Mouse (Mus musculus) liver, embryonic 12.5 days (tissue): Measurements from ENCODE around the gene Amn. TPM values are rescaled to one million over a fixed set of nuclear protein-coding genes. Genes with fewer than 3 reads are reported as not detected.
A peak's percentile ranks its signal among the peaks of the same experiment; 100 is the strongest.

ENCODE experiments used
- ATAC-seq: fragments of 200-750 bp; cut with Nextera tagmentation; 2 replicates; pipeline ENCODE4 v1.8.0; 2017; ENCODE audit warnings: moderate number of reproducible peaks, mild to moderate bottlenecking, moderate library complexity
- H3K27ac ChIP-seq: fragments of 300-500 bp; sonication (generic); 2 replicates; pipeline ENCODE4 v1.5.1; 2016; ENCODE audit warnings: mild to moderate bottlenecking
- H3K27me3 ChIP-seq: fragments of 300-500 bp; sonication (generic); replicated peaks from 2 replicates; pipeline ENCODE4 v1.6.1; 2016; ENCODE audit warnings: mild to moderate bottlenecking, moderate library complexity
- H3K36me3 ChIP-seq: fragments of 300-500 bp; sonication (generic); 2 replicates; pipeline ENCODE4 v1.6.1; 2016; ENCODE audit warnings: mild to moderate bottlenecking, moderate library complexity
- H3K4me1 ChIP-seq: fragments of 300-500 bp; sonication (generic); 2 replicates; pipeline ENCODE4 v1.6.1; 2016
- H3K4me2 ChIP-seq: fragments of 300-500 bp; sonication (generic); 2 replicates; pipeline ENCODE4 v1.6.1; 2016; ENCODE audit warnings: mild to moderate bottlenecking, moderate library complexity
- H3K4me3 ChIP-seq: fragments of 300-500 bp; sonication (generic); 2 replicates; pipeline ENCODE4 v1.5.1; 2016; ENCODE audit warnings: mild to moderate bottlenecking, moderate library complexity
- H3K9ac ChIP-seq: fragments of 300-500 bp; sonication (generic); 2 replicates; pipeline ENCODE4 v1.6.1; 2016; ENCODE audit warnings: mild to moderate bottlenecking, moderate library complexity
- H3K9me3 ChIP-seq: fragments of 300-500 bp; sonication (generic); replicated peaks from 2 replicates; pipeline ENCODE4 v1.6.1; 2016; ENCODE audit warnings: mild to moderate bottlenecking, moderate library complexity
- WGBS: fragments of 180-500 bp; shearing (Covaris S2); methylation state at CpG from one replicate; pipeline ENCODE4 v1.1.7; 2016; ENCODE audit not compliant: insufficient replicate concordance; 5-methylcytosine and 5-hydroxymethylcytosine counted together
- polyA plus RNA-seq: library from polyadenylated mRNA; unstranded; fragments of >200 nt; fragmentation: Nextera tagmentation; extraction: Ambion mirVana; gene quantifications from 2 replicates; pipeline ENCODE4 v1.2.1, GENCODE M21; 2016

Amn gene
- polyA plus RNA-seq, 1 experiment from 2014 or later: 2.0 TPM

DNA sequence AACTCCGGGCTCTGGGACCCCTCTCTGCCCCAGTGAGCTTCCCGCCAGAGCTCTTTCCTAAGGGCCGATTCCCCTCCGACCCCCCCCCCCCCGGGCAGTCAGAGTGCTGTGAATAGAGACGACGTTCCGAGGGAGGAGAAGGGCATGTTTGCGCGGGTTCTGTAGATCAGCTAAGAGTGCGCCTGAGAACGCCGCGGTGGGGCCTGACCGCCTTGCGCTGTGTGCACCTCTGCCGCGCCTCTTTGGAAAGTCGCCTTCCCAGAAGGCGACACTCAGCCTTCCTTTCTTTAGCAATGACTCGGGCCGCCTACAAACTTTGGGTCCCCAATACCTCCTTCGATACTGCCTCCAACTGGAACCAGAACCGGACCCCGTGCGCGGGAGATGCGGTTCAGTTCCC lies 511 bp downstream of the Amn start:
- Histone ChIP-seq H3K27ac (no peak overlapping the region), H3K9me3 (no peaks in the 10 kb centered on the region), H3K4me2 (peak overlapping the region; percentile 36), H3K27me3 (peaks cover 74% of the 10 kb centered on the region), H3K4me1 (peaks cover 65% of the 10 kb centered on the region), H3K9ac (no peak overlapping the region), H3K4me3 (peak overlapping the region; percentile 16; the same call in 1 of the 2 replicates), H3K36me3 (no peaks in the 10 kb centered on the region)
- ATAC-seq: no peak
- 7% methylated on average over 28 of the region's 28 CpGs for whole genome bisulfite sequencing

DNA sequence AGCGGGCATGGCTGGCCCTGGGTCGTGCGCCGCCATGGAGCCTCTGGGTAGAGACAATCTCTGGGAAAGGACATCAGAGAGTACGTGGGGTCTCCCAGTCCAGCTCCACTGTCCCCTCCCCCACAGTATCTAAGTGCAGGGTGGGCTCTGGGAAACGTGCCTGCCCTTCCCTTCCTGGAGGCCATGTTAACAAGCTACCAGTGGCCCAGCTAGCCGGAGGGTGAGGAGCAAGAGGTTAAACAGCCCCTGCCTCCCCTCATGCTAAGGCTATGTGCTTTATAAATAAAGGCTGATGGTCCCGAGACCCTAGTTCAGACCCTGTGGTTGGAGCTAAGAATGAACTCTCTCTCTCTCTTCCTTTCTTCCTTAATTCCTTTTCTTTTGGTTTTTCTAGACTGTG lies 1.1 kb downstream of the Amn start:
- no peak for ATAC-seq
- H3K4me2 ChIP-seq: peak overlapping the region; percentile 36; the same call in 1 of the 2 replicates
- WGBS: 16% methylated on average over 8 of the region's 8 CpGs
- no peak overlapping the region for H3K4me3 ChIP-seq
- no peak overlapping the region for H3K27ac ChIP-seq
- no peaks in the 10 kb centered on the region for H3K9me3 ChIP-seq
- peaks cover 59% of the 10 kb centered on the region for H3K4me1 ChIP-seq
- no peak overlapping the region for H3K9ac ChIP-seq
- H3K36me3 ChIP-seq: no peaks in the 10 kb centered on the region
- H3K27me3 ChIP-seq: peaks cover 80% of the 10 kb centered on the region

DNA sequence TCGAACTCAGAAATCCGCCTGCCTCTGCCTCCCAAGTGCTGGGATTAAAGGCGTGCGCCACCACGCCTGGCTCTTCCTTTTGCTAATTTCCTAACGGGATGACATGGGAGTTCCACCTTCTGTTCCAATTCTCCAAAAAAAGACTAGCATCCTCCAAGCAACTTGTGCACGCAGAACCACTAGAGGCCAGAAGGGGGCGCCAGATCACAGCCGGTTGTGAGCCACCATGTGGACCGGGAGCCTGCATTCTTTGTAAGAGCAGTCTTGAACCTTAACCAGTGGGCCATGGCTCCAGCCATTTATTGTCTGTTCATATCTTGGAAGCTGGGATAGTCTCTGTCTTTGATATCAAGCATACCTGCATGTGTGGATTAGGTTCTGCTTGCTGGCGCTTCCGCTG lies 1.5 kb downstream of the Amn start:
- no peak for ATAC-seq
- no peak overlapping the region for H3K4me2 ChIP-seq
- H3K9ac ChIP-seq: no peak overlapping the region
- no peaks in the 10 kb centered on the region for H3K36me3 ChIP-seq
- H3K4me1 ChIP-seq: peaks cover 55% of the 10 kb centered on the region
- H3K27ac ChIP-seq: no peak overlapping the region
- no peaks in the 10 kb centered on the region for H3K9me3 ChIP-seq
- no peak overlapping the region for H3K4me3 ChIP-seq
- H3K27me3 ChIP-seq: peaks cover 84% of the 10 kb centered on the region
- WGBS: 16% methylated on average over 12 of the region's 12 CpGs

DNA sequence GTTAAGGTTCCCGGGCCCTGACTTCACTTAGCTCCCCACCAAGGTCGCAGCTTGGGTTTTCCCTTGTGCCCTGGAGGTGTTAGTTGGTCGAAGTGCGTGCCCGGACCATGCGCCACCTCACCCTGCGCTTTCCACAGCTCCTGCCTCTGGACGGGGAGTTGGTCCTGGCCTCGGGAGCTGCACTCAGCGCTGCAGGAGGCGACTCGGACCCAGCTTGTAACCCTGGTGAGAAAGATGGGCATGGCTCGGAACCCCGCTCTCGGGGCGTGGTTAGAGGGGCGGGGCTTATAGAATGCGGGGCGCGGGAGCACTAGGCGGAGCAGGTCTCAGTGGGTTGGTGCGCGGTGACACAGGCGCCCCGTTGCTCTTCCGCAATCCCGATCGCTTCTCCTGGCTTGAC lies 3.1 kb downstream of the Amn start:
- WGBS: 5% methylated on average over 28 of the region's 28 CpGs
- Histone ChIP-seq H3K36me3 (no peaks in the 10 kb centered on the region), H3K27ac (no peak overlapping the region), H3K4me1 (peaks cover 40% of the 10 kb centered on the region), H3K9ac (no peak overlapping the region), H3K9me3 (0 out of 2 replicates have a peak, but pooled peaks cover 3% of the 10 kb centered on the region), H3K4me2 (peak overlapping the region; percentile 63), H3K4me3 (peak overlapping the region; percentile 41), H3K27me3 (peaks cover 92% of the 10 kb centered on the region)
- ATAC-seq: no peak

DNA sequence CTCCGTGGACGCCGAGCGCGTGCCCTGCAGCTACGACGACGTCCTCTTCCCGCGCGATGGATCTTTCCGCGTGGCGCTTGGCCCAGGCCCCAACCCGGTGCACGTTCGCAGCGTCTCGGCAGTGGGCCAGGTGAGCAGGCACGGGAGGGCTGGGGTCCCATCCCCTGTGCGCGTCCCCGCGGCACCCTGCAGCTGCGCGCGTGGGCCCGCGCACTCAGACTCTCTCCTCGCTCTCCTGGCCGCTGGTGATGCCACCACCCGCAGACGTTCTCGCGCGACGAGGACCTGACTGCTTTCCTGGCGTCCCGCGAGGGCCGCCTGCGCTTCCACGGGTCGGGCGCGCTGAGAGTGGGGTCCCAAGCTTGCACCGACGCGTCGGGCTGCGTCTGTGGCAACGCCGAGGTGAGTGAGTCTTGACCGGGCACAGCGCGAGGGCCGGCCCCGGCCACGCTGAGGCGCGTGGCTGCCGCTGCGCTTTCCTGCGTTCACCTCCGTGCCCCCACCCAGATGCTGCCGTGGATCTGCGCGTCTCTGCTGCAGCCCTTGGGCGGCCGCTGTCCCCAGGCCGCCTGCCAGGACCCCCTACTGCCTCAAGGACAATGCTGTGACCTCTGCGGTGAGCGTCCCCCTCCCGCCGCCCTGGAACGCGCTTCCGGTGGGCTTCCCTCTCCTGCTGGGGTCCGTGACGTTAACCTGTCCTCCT lies 3.7 kb downstream of the Amn start:
- H3K9ac ChIP-seq: no peak overlapping the region
- H3K36me3 ChIP-seq: no peaks in the 10 kb centered on the region
- H3K9me3 ChIP-seq: 0 out of 2 replicates have a peak, but pooled peaks cover 6% of the 10 kb centered on the region
- no peak overlapping the region for H3K27ac ChIP-seq
- H3K27me3 ChIP-seq: peaks cover 89% of the 10 kb centered on the region
- peak overlapping the region; percentile 41 for H3K4me3 ChIP-seq
- peaks cover 38% of the 10 kb centered on the region for H3K4me1 ChIP-seq
- no peak for ATAC-seq
- 3% methylated on average over 80 of the region's 80 CpGs for whole genome bisulfite sequencing
- H3K4me2 ChIP-seq: peak overlapping the region; percentile 63

DNA sequence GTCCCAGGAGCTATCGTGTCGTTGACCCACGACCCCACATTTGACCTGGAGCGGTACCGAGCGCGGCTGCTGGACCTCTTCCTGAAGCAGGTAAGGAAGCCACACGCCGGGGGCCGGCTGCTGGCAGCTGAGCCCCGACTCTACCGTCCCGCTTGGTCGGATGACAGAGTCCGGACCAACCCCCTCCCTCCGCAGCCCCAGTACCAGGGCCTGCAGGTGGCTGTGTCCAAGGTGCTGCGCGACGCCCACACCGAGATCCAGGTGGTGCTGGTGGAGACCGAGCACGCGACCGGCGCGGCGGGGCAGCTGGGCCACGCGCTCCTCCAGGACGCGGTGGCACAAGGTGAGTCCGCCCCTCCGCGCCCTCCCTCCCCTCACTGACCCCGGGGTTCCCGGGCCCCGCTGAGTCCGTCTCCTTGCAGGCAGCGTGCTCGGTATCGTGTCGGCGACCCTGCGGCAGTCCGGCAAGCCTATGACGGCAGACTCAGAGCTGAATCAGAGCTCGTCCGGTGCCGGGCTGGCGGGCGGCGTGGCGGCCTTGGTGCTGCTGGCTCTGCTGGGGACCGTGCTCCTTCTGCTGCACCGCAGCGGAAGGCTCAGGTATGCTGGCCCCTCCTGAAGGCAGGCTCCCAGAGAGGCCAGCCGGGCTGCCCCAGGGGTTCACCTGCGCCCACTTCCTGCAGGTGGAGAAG lies 4.4 kb downstream of the Amn start:
- Histone ChIP-seq H3K4me3 (peak overlapping the region; percentile 41), H3K9ac (no peak overlapping the region), H3K4me1 (peaks cover 32% of the 10 kb centered on the region), H3K27ac (no peak overlapping the region), H3K36me3 (no peaks in the 10 kb centered on the region), H3K4me2 (peak overlapping the region; percentile 63), H3K9me3 (0 out of 2 replicates have a peak, but pooled peaks cover 6% of the 10 kb centered on the region), H3K27me3 (peaks cover 82% of the 10 kb centered on the region)
- ATAC-seq: no peak
- WGBS: under 1% methylated on average over 58 of the region's 58 CpGs

DNA sequence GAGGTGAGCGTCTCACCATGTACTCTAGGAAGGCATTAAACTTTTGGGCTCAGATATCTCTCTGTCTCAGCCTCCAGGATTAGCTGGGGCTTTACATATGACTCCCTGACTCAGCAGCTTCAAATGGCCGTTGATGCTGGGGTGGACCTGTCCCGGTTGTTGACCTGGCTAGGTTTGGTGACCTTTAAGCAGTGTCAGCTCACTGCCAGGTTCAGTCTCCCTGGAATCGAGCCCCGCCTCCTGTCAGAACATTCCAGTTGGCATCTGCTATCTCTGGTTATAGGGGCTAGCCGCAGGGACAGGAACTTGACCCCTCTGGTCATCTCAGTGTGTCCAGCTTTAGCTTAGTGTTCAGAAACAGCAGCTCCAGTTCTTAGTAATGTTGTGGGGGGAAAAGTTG lies 5.5 kb downstream of the Amn start:
- 46% methylated on average over 6 of the region's 6 CpGs for WGBS
- Histone ChIP-seq H3K9me3 (0 out of 2 replicates have a peak, but pooled peaks cover 6% of the 10 kb centered on the region), H3K27me3 (peaks cover 71% of the 10 kb centered on the region), H3K36me3 (no peaks in the 10 kb centered on the region), H3K4me3 (no peak overlapping the region), H3K4me1 (peaks cover 23% of the 10 kb centered on the region), H3K27ac (no peak overlapping the region), H3K4me2 (no peak overlapping the region), H3K9ac (no peak overlapping the region)
- ATAC-seq: no peak

DNA sequence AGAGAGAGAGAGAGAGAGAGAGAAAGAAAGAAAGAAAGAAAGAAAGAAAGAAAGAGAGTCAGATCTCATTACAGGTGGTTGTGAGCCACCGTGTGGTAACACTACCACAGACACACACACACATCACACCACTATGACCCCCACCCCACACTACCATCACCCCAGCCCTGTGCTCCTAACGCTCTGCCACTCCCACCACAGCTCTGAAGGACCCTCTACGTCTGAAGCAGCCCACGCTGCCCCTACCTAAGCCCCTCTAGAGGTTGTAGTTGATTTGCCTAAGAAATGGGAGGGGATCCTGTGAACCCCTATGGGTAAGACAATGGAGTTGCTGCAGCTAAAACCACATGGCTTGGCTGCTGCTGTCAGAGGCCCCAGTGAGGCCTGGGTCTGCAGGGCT lies 12.7 kb downstream of the Amn start:
- WGBS: 51% methylated on average over 4 of the region's 4 CpGs
- Histone ChIP-seq H3K9me3 (0 out of 2 replicates have a peak, but pooled peaks cover 6% of the 10 kb centered on the region), H3K4me3 (no peak overlapping the region), H3K4me1 (no peaks in the 10 kb centered on the region), H3K4me2 (no peak overlapping the region), H3K27me3 (peaks cover 36% of the 10 kb centered on the region; the same call in 1 of the 2 replicates), H3K9ac (no peak overlapping the region), H3K36me3 (no peaks in the 10 kb centered on the region), H3K27ac (no peak overlapping the region)
- no peak for ATAC-seq

DNA sequence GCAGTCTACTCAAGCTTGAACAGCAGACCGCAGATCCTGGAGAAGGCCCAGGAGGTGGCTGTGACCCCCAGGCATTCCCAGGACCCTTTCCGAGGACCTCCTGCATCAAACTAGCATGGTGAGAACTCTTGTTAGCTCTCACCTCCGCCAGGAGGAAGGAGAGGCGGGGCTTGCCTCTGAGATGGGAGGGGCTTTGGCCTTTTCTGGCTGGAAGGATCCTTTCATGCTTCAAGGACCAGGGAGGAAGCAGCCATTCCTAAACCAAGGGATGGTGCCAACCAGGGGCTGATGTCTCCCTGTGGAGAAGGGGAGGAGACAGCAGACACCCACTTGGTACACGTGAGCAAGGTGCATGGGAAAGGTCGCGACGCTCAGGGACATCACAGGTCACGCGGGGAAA lies 13.6 kb downstream of the Amn start:
- WGBS: 31% methylated on average over 10 of the region's 10 CpGs
- H3K4me3 ChIP-seq: no peak overlapping the region
- H3K4me1 ChIP-seq: no peaks in the 10 kb centered on the region
- peaks cover 29% of the 10 kb centered on the region; the same call in 1 of the 2 replicates for H3K27me3 ChIP-seq
- no peaks in the 10 kb centered on the region for H3K36me3 ChIP-seq
- H3K9ac ChIP-seq: no peak overlapping the region
- no peaks in the 10 kb centered on the region for H3K9me3 ChIP-seq
- no peak for ATAC-seq
- H3K4me2 ChIP-seq: peak overlapping the region; percentile 31
- H3K27ac ChIP-seq: no peak overlapping the region

DNA sequence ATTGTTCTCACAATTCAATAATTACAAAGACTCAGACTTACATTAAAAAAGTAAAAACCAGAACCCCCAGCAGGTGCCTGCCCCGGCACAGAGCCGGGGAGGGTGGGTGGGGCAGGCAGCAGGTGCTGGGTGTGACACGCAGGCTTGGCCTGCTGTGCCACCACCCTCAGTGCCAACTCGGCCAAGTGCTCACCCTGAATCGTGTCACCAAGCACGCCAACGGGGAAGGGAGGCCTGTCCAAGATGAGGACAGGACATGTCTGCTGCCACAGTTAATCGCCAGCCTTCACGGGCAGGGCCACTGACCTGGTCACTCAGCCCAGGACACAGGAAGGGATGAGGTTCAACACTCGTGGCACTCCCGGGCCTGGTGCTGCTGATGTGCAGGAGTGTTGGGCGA lies 22.1 kb downstream of the Amn start:
- Histone ChIP-seq H3K27ac (no peak overlapping the region), H3K4me3 (no peak overlapping the region), H3K9ac (no peak overlapping the region), H3K27me3 (0 out of 2 replicates have a peak, but pooled peaks cover 5% of the 10 kb centered on the region), H3K4me2 (no peak overlapping the region), H3K4me1 (no peaks in the 10 kb centered on the region), H3K9me3 (no peaks in the 10 kb centered on the region), H3K36me3 (peaks cover 64% of the 10 kb centered on the region)
- ATAC-seq: no peak
- 75% methylated on average over 12 of the region's 12 CpGs for WGBS

DNA sequence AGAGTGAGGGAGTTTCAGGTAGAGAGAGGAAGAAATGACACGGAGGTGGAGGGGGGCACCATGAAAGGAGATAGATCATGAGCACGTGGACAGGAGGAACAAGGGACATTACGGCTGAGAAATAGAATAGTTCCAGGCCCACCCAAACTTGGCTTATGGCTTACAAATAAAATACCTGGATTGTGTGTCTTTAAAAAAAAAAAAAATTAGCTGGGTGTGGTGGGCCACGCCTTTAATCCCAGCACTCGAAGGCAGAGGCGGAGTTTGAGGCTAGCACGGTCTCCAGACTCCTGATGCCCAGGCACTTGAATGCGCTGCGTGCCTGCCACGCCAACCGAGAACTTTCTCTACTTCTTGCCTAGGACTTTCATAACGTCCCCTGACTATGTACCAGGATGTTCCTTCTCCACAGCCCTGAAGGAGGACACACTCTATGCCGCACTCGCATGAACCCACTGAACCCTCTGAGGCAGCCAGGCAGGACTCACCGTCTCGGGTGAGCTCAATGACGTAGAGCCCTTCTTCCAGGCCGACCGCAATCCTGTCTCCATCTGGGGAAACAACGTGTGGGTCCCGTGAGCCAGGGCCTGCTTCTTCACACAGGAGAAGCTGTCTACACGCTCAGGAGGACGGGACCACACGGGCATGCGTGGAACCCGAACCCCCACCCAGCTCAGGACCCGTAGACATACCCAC lies 30.6 kb downstream of the Amn start:
- Histone ChIP-seq H3K4me2 (no peak overlapping the region), H3K27ac (no peak overlapping the region), H3K36me3 (peaks cover 94% of the 10 kb centered on the region), H3K9ac (no peak overlapping the region), H3K4me3 (no peak overlapping the region), H3K9me3 (no peaks in the 10 kb centered on the region), H3K4me1 (no peaks in the 10 kb centered on the region), H3K27me3 (no peaks in the 10 kb centered on the region)
- WGBS: 83% methylated on average over 27 of the region's 27 CpGs
- ATAC-seq: no peak

DNA sequence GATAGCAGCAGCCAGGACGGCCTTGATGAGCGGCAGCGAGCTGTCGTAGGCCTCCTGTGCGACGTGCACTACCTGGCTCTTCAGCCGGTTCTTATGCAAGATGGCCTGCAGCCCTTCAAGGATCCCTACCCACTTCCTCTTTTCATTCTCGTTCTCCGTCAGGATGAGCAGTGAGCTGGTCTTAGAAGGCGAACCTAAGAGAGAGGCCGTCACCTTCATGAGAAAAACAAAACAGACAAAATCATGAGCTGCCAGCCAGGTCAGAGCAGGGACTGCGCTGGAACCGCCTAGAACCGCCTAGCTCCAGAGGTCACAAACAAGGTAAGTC lies 31.1 kb downstream of the Amn start:
- no peaks in the 10 kb centered on the region for H3K27me3 ChIP-seq
- 68% methylated on average over 14 of the region's 14 CpGs for WGBS

More for the DNA sequence above, 31.1 kb downstream of the Amn start:
- no peak overlapping the region for H3K9ac ChIP-seq
- H3K4me1 ChIP-seq: no peaks in the 10 kb centered on the region
- no peak overlapping the region for H3K4me3 ChIP-seq
- H3K27ac ChIP-seq: no peak overlapping the region
- peaks cover 96% of the 10 kb centered on the region for H3K36me3 ChIP-seq
- H3K9me3 ChIP-seq: no peaks in the 10 kb centered on the region
- no peak for ATAC-seq
- H3K4me2 ChIP-seq: no peak overlapping the region
